Mouse (Mus musculus) adrenal gland, adult 18-20 months (tissue): ENCODE data around the gene Dynlt1b. TPM values are rescaled to one million over a fixed set of nuclear protein-coding genes. Genes with fewer than 3 reads are reported as not detected.
"Not testable (repeated sequence)": the region's sequence is repeated elsewhere in the genome, so short reads cannot be mapped to it uniquely, and the experiment has no call there.

Source experiments
- DNase-seq, 2 experiments: peaks; one replicate each; pipeline ENCODE4 v3.0.0; 2021 to 2022; ENCODE audit warnings: low spot score in 2 of 2
- total RNA-seq, 2 experiments: library from RNA; stranded (reverse); gene quantifications; 1 replicate in 1 of 2; 2 replicates in 1 of 2; pipeline ENCODE4 v1.2.3; 2021

Gene Dynlt1b
- total RNA-seq, 2 experiments from 2014 or later = 54.2 to 72.9 TPM

DNA sequence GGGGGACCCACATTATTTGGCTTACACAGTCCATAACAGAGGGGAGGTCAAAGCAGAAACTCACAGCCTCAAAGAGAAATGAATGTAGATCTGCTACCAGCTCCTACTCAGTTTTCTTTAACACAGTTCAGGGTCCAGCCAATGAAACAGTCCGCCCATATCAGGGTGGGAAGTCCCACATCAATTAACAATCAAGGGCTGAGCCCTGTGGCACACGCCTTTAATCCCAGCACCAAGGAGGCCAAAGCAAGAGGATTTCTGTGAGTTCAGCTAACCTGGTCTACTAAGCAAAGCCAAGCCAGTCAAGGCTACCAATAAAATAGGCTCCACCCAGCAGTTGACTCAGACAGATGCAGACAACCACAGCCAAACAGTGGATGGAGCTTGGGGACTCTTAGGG lies 7.5 kb upstream of the Dynlt1b start:
- DNase-seq = not testable (repeated sequence)

DNA sequence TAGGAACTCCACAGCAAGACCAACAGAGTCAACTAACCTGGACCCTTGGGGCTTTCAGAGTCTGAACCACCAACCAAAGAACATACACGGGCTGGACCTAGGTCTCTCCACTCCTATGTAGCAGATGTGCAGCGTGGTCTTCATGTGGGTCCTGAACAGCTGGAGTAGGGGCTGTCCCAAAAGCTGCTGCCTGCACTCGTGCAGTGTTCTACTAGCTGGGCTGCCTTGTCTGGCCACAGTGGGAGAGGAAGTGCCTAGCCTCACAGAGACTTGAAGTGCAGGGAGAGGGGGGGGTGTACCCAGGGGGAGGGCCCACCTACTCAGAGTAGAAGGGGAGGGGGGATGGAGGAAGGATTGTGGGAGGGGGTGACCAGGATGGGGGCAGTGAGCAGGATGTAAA lies 7.1 kb upstream of the Dynlt1b start:
- DNase-seq = not testable (repeated sequence)

DNA sequence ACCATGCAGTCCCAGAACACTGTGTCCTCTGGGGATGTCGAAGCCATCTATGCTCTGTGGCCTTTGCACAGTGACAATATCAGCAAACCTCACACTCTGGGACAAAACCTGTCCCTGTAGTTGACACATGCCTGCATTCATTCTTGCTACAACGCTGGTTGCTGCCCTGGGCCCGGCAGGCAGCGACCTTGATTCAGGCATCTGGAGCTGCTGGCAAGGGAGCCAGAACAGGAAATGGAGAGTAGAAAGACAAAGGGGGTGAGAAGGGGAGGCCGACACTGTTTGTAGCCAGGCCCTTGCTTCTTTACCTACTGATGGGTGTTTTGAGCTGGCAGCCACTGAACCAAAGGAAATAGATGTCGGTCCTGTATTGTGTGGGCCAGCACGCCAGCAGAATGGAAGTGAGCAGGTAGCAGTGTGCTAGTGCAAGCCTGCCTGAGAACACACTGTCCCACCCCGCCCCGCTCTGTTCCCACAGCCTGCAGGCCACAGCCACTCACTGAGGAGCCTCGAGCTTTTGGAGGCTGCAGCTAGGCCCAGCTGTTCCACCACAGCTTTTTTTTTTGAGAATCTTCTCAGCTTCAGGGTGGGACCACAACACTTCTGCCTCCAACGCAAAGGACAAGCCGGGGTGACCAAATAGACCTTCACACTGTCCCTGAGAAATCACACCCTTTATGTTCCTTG lies 5.5 kb upstream of the Dynlt1b start:
- not testable (repeated sequence) for DNase-seq

DNA sequence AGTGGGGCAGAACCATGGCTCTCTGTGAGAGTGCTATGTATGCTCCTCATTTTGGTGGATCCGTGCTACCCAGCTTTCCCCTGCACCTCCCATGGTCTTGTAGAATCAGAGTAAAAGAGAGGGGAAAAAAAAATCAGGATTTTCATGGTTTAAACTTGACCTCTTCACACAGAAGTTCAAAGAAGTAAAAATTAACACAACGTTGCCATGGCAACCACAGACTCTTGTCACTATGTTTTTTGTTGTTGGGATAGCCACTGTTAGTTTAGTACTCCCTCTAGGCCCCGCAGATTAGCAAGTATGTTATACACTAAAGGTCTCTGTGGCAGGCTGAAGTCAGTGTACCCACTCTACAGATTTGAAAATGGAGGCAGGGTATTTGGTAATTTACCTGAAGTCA lies 4.6 kb upstream of the Dynlt1b start:
- DNase-seq = not testable (repeated sequence)

DNA sequence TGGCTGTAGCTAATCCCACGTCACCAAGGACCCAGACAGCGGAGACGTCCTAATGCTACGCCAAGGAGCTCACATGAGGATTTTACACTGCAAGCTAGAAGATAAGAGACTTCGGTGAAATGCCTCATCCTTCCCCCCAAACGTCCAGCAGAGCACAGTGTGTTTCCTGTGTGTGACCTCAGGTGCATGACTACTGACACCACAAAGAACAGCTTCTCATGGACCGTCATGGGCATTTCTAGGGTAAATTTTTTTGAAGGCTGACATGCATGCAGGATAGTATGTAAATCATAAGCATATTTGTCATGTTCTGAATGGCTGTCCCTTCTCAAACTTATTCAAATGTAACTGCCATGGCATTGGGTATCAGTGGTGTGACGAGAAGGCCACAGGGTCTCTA lies 3.0 kb upstream of the Dynlt1b start:
- DNase-seq = not testable (repeated sequence)

DNA sequence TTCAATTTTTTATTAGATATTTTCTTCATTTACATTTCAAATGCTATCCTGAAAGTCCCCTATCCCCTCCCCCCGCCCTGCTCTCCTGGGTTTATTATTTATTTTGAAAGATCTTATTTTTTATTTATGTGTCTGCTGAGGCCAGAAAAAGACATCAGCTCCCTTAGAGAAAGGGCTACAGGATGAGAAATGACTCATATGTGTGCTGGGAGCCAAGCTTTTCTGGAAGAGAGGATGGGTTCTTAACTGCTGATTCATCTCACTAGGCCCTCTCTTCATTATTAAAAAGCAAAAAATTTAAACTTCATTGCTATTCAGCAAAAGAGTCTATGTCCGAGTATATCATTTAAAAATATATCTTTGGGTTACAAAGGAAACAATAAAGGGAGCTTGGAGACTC lies 986 bp upstream of the Dynlt1b start:
- not testable (repeated sequence) for DNase-seq

DNA sequence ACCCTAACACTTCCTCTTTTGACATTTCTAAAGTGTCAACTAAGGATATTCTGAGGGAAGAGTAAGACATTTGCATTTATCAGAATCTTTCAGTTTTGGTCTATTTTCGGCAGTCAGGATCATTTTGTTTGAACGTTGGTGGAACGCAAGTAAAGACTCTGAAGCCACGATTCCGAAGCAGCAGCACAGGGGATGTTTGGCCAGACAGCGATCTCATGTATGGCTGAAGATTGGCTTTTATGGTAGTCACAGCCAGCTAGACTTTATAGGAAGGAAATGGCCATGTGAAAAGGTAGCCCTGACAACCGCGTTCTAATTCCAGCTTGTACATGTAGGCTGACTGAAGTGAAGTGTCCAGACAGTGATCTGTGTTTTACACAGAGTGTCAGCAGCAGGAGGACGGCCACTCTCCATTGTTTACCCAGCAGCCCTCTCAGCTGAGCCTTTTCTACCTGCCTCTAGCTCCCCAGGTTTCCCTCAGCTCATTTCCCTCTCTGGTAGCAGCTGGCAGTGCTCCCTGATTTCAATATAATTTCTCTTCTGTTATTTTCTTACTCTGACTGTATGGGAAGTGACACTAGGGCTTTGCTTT lies 594 bp downstream of the Dynlt1b start:
- DNase-seq = not testable (repeated sequence)

DNA sequence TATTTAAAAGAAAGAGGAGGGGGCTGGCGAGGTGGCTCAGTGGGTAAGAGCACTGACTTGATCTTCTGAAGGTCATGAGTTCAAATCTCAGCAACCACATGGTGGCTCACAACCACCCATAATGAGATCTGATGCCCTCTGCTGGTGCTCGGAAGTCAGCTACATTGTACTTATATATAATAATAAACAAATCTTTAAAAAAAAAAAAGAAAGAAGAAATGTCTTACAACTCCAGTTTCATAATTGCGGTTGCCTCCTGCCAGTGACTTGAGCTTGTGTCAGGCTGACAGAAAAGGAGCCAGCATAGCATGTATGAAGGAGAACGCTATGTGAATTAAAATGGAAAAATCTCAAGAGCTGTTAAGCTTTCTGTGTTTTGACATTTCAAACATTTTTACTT lies 2.5 kb downstream of the Dynlt1b start:
- DNase-seq = not testable (repeated sequence)

DNA sequence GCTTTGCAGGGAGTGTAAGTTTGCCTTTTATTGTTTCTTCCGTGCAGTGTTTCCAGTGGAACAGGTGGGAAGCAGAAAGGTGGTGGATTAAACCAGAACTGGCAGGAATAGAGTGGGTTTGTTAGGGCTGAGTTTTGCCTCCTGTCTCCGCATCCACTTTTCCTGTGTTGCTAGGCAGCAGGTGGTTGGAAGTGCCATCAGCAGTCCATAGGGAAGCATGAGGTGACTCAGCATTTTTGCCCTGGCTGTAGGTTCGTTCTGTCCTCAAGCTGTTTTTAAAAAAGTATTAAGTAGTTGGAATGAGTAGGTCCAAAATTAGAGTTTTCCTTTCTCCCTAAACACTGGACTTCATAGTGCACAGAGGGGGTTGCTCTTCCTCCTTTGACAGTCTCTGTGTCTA lies 3.8 kb downstream of the Dynlt1b start:
- not testable (repeated sequence) for DNase-seq

DNA sequence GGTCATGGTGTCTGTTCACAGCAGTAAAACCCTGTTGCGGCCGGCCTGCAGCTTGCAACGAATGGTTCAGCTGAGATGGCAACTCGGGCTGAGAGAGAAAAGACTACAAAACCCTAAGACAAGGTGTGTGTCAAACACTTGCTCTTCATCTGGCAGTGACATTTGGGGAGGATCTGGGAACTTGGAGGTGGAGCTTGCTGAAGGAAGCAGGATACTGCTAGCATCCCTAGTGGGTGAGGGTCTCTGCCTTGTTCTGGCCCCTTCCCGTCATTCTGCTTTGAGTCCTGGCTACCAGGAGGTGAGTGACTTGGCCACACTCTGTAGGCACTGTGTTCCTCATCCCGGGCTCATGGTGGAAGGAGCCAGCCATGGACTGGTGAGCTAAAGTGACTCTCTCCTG lies 8.2 kb downstream of the Dynlt1b start:
- DNase-seq = not testable (repeated sequence)

DNA sequence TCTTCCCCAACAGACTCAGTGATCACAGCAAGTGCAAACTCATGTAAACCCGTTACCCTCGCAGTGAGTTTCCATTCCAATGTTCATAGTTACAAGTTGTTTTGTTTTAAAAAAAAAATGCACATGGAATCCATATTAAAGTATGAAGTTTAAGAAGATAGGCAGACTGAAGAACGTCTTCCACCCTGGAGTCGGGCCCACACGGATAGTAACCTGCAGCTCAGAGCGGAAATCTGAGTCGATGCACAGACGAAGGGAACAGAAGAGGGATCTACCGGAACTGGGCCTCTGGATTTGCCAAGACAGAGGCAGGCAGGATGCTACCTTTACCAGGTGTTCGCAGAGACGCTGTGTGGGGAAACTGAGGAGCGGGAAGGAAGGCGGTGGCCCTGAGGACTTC lies 10.0 kb downstream of the Dynlt1b start:
- DNase-seq = not testable (repeated sequence)

DNA sequence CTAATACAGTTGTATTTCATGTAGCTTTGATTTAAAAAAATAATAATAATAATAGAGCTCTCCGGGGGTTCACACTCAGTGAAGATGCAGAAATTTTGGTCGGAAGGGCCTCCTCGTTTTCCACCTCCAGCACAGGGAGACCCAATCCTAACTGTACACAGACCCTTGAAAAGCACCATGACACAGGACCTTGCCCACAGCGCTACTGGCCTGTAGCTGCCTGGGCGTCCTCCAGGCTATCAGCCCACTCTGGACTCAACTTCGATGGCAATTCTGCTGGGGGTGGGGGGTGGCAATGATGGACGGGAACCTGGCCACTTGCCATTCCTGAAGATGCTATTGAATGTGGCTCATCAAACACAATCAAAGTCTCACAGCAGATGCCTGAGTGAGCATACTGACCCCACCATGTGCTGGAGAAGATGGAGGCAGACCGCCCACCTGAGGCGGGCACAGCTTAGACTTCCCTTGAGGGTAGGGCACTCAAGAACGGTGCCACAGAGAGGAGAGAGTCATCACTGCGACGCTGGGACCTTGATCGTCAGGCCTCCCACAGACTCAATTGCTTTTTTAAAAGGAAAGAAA lies 10.7 kb downstream of the Dynlt1b start:
- not testable (repeated sequence) for DNase-seq

DNA sequence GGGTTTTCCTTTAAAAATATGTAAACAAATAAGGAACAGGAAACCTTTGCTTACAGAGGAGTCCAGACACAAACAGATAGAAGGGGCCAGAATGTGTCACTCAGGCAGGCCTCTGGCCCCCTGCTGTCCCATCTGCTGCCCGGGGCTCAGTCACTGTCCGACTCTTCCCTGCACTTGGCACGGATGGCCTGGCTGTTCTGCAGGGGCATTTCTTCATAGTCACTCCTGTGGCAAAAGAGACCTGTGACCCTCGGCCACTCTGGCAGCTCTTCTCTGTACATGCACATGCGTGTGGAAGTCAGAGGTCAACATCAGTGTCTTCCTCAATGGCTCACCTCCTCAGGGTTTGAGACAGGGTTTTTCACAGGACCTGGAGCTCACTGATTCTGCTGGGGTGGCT lies 11.3 kb downstream of the Dynlt1b start:
- not testable (repeated sequence) for DNase-seq

DNA sequence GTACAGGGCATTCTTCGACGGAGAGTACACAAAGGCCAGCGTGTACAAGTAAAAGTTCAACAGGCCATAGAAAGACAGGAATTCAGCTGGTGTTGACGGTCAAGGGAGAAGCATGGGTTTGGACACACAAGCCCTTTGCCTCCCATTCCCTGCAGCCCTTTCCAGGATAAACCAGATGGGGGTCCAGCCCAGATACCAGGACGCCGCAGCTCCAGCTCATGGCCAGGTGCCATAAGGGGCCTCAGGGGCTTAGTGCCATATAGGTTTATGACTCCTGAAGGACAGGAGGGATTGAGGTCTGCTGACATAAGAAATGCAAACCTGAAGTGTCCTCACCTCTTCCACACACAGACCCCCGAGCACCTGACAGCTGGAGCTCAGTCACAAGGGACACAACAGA lies 12.6 kb downstream of the Dynlt1b start:
- DNase-seq = not testable (repeated sequence)

DNA sequence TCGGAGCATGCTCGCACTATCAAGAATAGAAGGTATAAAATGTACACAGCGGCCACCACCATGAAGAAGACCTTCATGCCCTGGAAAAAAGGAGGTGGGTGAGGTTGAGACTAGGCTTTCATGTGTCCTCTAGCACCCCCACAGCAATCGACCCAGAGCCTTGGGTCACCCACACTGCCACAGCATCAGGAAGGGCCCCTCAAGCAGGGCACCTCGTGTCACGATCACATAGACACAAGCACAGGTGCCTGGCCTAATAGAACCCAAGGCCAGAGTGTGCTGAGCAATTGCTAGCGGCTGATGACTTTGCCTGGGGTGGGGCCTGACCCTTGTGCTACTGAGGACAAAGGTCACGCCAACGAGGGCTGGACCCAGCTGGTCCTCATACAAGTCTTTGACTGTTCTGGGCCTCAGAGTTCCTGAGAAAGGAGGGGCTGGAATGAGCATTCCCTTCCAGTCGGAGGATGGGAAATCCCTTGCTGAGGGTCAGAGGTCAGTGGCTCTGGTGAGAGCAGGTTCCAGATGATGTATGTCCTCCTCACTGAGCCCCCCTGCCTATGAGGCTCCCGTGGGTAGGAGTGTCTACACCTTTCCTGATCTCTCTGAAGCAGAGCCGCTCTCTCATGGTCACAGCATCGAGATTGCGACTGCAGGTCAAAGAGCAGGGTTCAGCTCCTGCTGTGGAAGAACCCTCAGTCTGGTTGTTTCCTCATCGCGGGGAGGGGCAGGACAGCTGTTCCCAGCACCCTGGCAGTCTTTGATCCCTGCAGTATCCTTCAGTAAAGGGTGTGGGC lies 16.1 kb downstream of the Dynlt1b start:
- not testable (repeated sequence) for DNase-seq

DNA sequence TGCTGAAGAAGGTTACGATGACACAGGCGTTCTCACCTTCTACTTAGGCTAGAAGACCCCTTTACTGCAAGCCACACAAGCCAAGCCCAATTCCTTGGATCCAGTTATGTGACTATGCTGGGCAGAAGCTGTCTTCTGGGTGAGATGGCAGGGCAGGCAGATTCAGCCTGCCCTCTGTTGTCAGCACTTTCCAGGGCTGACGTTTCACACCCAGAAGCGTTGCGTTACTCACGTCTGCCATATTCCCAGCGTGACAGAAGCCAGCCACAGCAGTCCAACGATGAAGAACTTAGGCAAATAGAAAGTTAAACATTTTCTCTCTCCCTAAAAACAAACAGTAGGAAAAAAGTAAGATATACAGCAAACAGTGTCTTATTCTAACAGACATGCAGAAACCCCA lies 18.4 kb downstream of the Dynlt1b start:
- DNase-seq = not testable (repeated sequence)

DNA sequence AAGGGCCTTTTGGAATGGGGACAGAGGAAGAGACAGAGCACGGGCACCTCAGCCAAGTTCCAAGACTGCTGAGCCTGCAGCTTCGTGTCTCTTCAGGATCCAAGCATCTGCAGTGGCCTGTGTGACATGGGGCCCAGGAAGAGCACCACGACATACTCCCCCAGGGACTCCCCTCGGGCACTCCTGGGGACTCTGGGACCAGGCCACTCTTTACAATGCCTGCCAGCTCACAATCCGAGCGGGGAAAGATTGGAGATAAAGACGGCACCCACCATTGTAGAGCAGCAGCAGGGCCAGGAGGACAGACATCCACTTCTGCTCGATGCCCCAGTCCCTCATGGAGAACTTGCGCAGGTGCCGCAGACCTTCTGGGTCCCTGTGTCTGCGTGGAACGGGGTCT lies 19.3 kb downstream of the Dynlt1b start:
- not testable (repeated sequence) for DNase-seq

DNA sequence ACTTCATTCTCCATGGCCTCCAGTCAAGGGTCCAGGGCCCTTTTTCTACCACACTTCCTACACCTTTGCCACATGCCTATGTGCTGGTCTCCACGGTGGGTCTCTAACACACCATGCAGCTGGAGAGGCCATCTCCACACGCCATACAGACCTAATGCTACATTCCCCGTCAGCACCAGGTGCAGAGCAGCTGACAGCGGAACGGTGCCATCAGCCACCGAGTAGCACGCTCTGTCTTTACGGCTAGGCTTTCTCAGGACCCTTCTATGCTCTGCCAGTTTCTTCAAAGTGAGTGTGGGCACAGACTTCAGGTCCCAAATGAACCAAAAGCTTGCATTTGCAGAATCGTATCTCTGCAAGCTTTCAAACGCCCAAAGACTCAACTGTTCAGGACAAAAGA lies 21.3 kb downstream of the Dynlt1b start:
- not testable (repeated sequence) for DNase-seq

DNA sequence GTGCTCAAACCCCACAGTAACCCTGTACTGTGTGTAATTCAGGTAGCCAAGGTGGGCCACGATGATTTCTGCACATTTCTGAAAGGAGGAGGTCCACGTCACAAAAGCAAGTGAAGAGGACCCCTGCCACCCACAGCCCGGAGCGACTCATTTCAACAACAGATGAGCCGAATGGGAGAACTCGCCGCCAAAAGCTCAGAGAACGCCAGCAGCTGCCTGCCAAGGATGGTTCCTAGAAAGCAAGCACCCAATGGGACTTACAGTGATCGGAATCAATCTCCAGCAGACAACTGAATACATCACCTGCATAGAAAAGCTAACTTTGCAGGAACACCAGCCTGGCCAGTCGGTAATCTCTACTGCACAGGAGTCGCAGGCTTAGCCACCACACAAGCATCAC lies 22.8 kb downstream of the Dynlt1b start:
- DNase-seq = not testable (repeated sequence)

DNA sequence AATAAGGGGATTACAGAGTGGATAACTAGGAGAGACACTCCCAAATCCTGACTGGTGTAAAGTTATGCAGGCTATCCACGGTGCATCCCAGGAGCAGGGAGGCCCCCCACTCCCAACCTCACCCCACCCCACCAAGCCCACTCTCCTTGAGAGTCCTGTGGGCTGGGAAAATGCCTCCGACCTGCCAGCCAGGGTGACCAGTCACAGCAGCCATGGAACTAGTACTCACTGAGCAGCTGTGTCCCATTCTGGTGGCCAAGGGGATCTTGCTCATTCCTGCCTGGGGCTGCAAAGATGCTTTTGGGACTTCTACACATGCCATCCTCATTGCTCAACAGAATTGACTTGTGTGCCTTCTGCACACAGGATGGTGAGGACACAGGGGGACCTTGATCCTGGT lies 24.8 kb downstream of the Dynlt1b start:
- DNase-seq = not testable (repeated sequence)

DNA sequence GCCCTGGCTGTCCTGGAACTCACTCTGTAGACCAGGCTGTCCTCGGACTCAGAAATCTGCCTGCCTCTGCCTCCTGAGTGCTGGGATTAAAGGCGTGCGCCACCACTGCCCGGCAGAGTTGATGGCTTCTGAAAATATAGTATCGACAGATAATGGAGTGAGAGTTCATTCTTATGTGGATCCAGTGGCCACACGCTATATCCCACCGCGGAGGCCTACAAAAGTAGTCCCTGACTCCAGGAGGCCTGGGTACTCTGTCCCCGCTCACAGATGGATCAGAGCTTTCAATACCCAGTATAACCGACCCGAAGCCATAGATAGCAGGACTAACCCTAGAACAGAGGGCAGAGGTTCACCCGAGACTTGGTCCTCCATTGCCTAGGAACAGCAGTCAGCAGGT lies 26.0 kb downstream of the Dynlt1b start:
- DNase-seq = not testable (repeated sequence)
